Mouse (Mus musculus) retina, adult 2 months (tissue): ENCODE data around the gene Csf2ra.
"Not testable (repeated sequence)": the region's sequence is repeated elsewhere in the genome, so short reads cannot be mapped to it uniquely, and the experiment has no call there.

ENCODE experiments used
- DNase-seq: peaks from one replicate; pipeline ENCODE4 v3.0.0-alpha.2; 2012; ENCODE audit warnings: low read depth, low spot score

Gene Csf2ra

GRCm38 (mm10) chr19:61224678-61225525 lies 3.3 kb downstream of the Csf2ra start:
- DNase-seq = no peak

- no peak for DNase-seq
These were observed 4.4 kb downstream of the Csf2ra start for GRCm38 (mm10) chr19:61223706-61224328.

- DNase-seq = not testable (repeated sequence)
These were observed 20.7 kb downstream of the Csf2ra start for GRCm38 (mm10) chr19:61207506-61207905.

- DNase-seq = no peak
These were observed 28.4 kb downstream of the Csf2ra start for GRCm38 (mm10) chr19:61199836-61200235.

GRCm38 (mm10) chr19:61199316-61199715 lies 28.9 kb downstream of the Csf2ra start:
- DNase-seq = peak; percentile 50

GRCm38 (mm10) chr19:61183590-61183989 lies 44.6 kb downstream of the Csf2ra start, which contains the start of gene Gm6020:
Gene Gm6020 (plus strand): TSS chr19:61183890.
- not testable (repeated sequence) for DNase-seq

- DNase-seq = no peak
These were observed 52.4 kb downstream of the Csf2ra start, which contains the start of gene Gm7102 for GRCm38 (mm10) chr19:61175756-61176324. Gene Gm7102 (minus strand): TSS chr19:61176309.
